ENCODE assay signal across 8 mouse cellular contexts in the genomic region with DNA sequence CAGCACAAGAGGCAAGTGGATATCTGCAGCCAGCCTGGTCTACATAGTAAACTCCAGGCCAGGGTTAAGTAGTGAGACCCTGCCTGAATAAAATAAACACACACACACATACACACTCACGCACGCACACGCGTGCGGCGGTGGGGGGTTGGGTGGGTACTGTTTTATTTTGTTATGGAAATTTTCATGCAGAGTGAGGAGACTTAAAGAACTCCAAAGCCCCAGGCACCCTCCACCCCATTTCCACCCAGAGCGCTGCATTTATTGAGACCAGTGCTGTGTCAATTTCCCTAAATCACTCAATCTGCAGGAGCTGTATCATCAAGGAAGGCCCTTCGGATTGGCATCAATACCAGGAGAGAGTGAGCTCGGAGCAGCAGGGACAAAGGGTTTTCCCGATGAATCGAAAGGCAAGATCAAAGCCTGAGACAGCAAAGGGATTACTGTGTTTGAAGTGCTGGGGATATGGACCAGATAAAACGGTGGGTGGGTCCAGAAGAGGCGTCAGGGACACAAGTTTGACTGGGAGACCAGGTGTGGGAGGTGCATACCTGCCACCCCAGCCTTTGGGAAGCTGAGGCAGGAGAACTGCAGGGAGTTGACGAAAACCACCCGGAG. TPM values are rescaled to one million over a fixed set of nuclear protein-coding genes. Genes with fewer than 3 reads are reported as not detected.
A peak's percentile ranks its signal among the peaks of the same experiment; 100 is the strongest.
DNase-seq lines count a peak whose midpoint lies in the region; ATAC-seq and TF ChIP-seq lines count a peak whose summit lies in the region.
"Had no signal": no experiment of that assay in that cellular context is flagged by ENCODE, and none has a peak within 500 bp of the region (broad histone marks: within the 10 kb centered on the region; RNA-seq: fewer than 3 reads in every experiment).

No protein-coding gene starts in this region.

- peak overlapping the region; percentile 99 for H3K27ac ChIP-seq in left cerebral cortex, adult 2 months
- H3K27ac ChIP-seq in forebrain, embryonic 10.5 days = peak overlapping the region; percentile 100
- no peak overlapping the region for H3K27ac ChIP-seq in intestine, postnatal 0 days (ENCODE audit: low read depth, low read length)
- peak overlapping the region; percentile 100 for H3K27ac ChIP-seq in neural tube, embryonic 15.5 days (replicated peaks)

- peaks cover 34% of the 10 kb centered on the region for H3K36me3 ChIP-seq in forebrain, embryonic 10.5 days (replicated peaks)
- no peaks in the 10 kb centered on the region for H3K36me3 ChIP-seq in intestine, postnatal 0 days (ENCODE audit: control insufficient read depth, insufficient read depth)
- H3K36me3 ChIP-seq in neural tube, embryonic 15.5 days = peaks cover 27% of the 10 kb centered on the region

- H3K9ac ChIP-seq in intestine, postnatal 0 days (ENCODE audit: low read depth, low read length) = no peak overlapping the region
- peak overlapping the region; percentile 88 for H3K9ac ChIP-seq in neural tube, embryonic 15.5 days (replicated peaks)

- peak overlapping the region; percentile 89; the same call in 1 of the 2 replicates for H3K4me2 ChIP-seq in intestine, postnatal 0 days (replicated peaks; ENCODE audit: low read depth)
- H3K4me2 ChIP-seq in neural tube, embryonic 15.5 days = peak overlapping the region; percentile 70

- TF ChIP-seq CTCF in left cerebral cortex, adult 2 months (IDR thresholded peaks at IDR 0.05) = no peak
- TF ChIP-seq CTCF in intestine, postnatal 0 days (IDR thresholded peaks at IDR 0.05; ENCODE audit: low read depth) = no peak

- DNase-seq in left cerebral cortex, adult 2 months (ENCODE audit: extremely low spot score in 1 of 2, low spot score in 2 of 2) = no peak
- DNase-seq in left cerebral cortex, adult 9 months (ENCODE audit: low spot score in 2 of 2) = no peak
- DNase-seq in forebrain, embryonic 10.5 days (ENCODE audit: extremely low spot score, low spot score) = no peak
- no peak for DNase-seq in retina, embryonic 14.5 days (ENCODE audit: low spot score)
- no peak for DNase-seq in right cerebral cortex, postnatal 10 days (ENCODE audit: low spot score in 2 of 2)
- DNase-seq: thymus, postnatal 4 days had no signal

- intact Hi-C loops in left cerebral cortex, adult 2 months (cut with DNase I) = loop anchor here (2.0 kb wide), 1 partner anchor 25 kb away; no protein-coding TSS in a partner anchor

- ATAC-seq in intestine, postnatal 0 days = no peak
- no peak for ATAC-seq in neural tube, embryonic 15.5 days (ENCODE audit: low FRiP score)

- peaks cover 10% of the 10 kb centered on the region for H3K9me3 ChIP-seq in forebrain, embryonic 10.5 days
- H3K9me3 ChIP-seq in intestine, postnatal 0 days (ENCODE audit: control insufficient read depth) = no peaks in the 10 kb centered on the region
- no peaks in the 10 kb centered on the region for H3K9me3 ChIP-seq in neural tube, embryonic 15.5 days (replicated peaks)

- peak overlapping the region; percentile 70; the same call in 1 of the 2 replicates for H3K4me3 ChIP-seq in left cerebral cortex, adult 2 months
- peak overlapping the region; percentile 75; the same call in 1 of the 2 replicates for H3K4me3 ChIP-seq in forebrain, embryonic 10.5 days
- H3K4me3 ChIP-seq in intestine, postnatal 0 days (ENCODE audit: low read depth, low read length) = no peak overlapping the region
- H3K4me3 ChIP-seq in neural tube, embryonic 15.5 days (replicated peaks) = peak overlapping the region; percentile 70

- peaks cover 48% of the 10 kb centered on the region for H3K4me1 ChIP-seq in forebrain, embryonic 10.5 days
- H3K4me1 ChIP-seq in intestine, postnatal 0 days (replicated peaks; ENCODE audit: control insufficient read depth, insufficient read depth, low read length) = no peaks in the 10 kb centered on the region
- H3K4me1 ChIP-seq in neural tube, embryonic 15.5 days = peaks cover 55% of the 10 kb centered on the region

- WGBS in forebrain, embryonic 10.5 days = 16% methylated on average over 15 of the region's 15 CpGs
- 35% methylated on average over 15 of the region's 15 CpGs for WGBS in intestine, postnatal 0 days
- 9% methylated on average over 15 of the region's 15 CpGs for WGBS in neural tube, embryonic 15.5 days

- H3K27me3 ChIP-seq in forebrain, embryonic 10.5 days (ENCODE audit: poor library complexity, severe bottlenecking) = peaks cover 35% of the 10 kb centered on the region
- H3K27me3 ChIP-seq in intestine, postnatal 0 days (replicated peaks; ENCODE audit: control insufficient read depth, insufficient read depth, low read length) = peaks cover 2% of the 10 kb centered on the region; the same call in 1 of the 2 replicates
- no peaks in the 10 kb centered on the region for H3K27me3 ChIP-seq in neural tube, embryonic 15.5 days (replicated peaks)

RNA-seq across cellular contexts. Expression of a gene that starts 1.2 kb away (rescaled TPM):
- total RNA-seq in left cerebral cortex, adult 2 months (2021) = 10 to 100 TPM; 45.9 to 46.0 TPM
- polyA plus RNA-seq in forebrain, embryonic 10.5 days (2016; fragmentation: Nextera tagmentation; extraction: Ambion mirVana) = 111 and 113 TPM in 2 replicates
- polyA plus RNA-seq in intestine, postnatal 0 days (2015; fragmentation: Nextera tagmentation; extraction: Ambion mirVana) = 11.2 and 12.8 TPM in 2 replicates
- 215 and 282 TPM in 2 replicates for polyA plus RNA-seq in neural tube, embryonic 15.5 days (2015; fragmentation: Nextera tagmentation; extraction: Ambion mirVana)

RNA-seq across cellular contexts. Expression of a gene that starts 6.7 kb away (rescaled TPM):
- not detected for total RNA-seq in left cerebral cortex, adult 2 months (2021)
- polyA plus RNA-seq in forebrain, embryonic 10.5 days (2016; fragmentation: Nextera tagmentation; extraction: Ambion mirVana) = 0.82 and 1.3 TPM in 2 replicates
- polyA plus RNA-seq in intestine, postnatal 0 days (2015; fragmentation: Nextera tagmentation; extraction: Ambion mirVana) = 0.05 TPM in 1 of 2 replicates, not detected in the other
- polyA plus RNA-seq in neural tube, embryonic 15.5 days (2015; fragmentation: Nextera tagmentation; extraction: Ambion mirVana) = 0.98 and 1.2 TPM in 2 replicates

RNA-seq across cellular contexts. Expression of a gene that starts 23.7 kb away (rescaled TPM):
- 100 to 1,000 TPM; 213 to 219 TPM for total RNA-seq in left cerebral cortex, adult 2 months (2021)
- polyA plus RNA-seq in forebrain, embryonic 10.5 days (2016; fragmentation: Nextera tagmentation; extraction: Ambion mirVana) = 9.3 and 10.0 TPM in 2 replicates
- polyA plus RNA-seq in intestine, postnatal 0 days (2015; fragmentation: Nextera tagmentation; extraction: Ambion mirVana) = 1.4 and 1.7 TPM in 2 replicates
- 67.2 and 90.6 TPM in 2 replicates for polyA plus RNA-seq in neural tube, embryonic 15.5 days (2015; fragmentation: Nextera tagmentation; extraction: Ambion mirVana)

RNA-seq across cellular contexts. Expression of a gene that starts 24.9 kb away (rescaled TPM):
- 10 to 100 TPM; 81.6 to 84.3 TPM for total RNA-seq in left cerebral cortex, adult 2 months (2021)
- 6.9 and 7.3 TPM in 2 replicates for polyA plus RNA-seq in forebrain, embryonic 10.5 days (2016; fragmentation: Nextera tagmentation; extraction: Ambion mirVana)
- polyA plus RNA-seq in intestine, postnatal 0 days (2015; fragmentation: Nextera tagmentation; extraction: Ambion mirVana) = 3.4 TPM in 2 replicates
- polyA plus RNA-seq in neural tube, embryonic 15.5 days (2015; fragmentation: Nextera tagmentation; extraction: Ambion mirVana) = 18.8 and 21.1 TPM in 2 replicates

RNA-seq across cellular contexts. Expression of a gene that starts 40.4 kb away (rescaled TPM):
- not detected for total RNA-seq in left cerebral cortex, adult 2 months (2021)
- not detected in 2 replicates for polyA plus RNA-seq in forebrain, embryonic 10.5 days (2016; fragmentation: Nextera tagmentation; extraction: Ambion mirVana)
- not detected in 2 replicates for polyA plus RNA-seq in intestine, postnatal 0 days (2015; fragmentation: Nextera tagmentation; extraction: Ambion mirVana)
- 0.51 TPM in 1 of 2 replicates, not detected in the other for polyA plus RNA-seq in neural tube, embryonic 15.5 days (2015; fragmentation: Nextera tagmentation; extraction: Ambion mirVana)
